Mouse (Mus musculus) small intestine, adult 2 months (tissue): ENCODE data around the gene Col12a1. TPM values are rescaled to one million over a fixed set of nuclear protein-coding genes. Genes with fewer than 3 reads are reported as not detected.

Source experiments
- H3K27ac ChIP-seq: fragments of 200-500 bp; 2 replicates; pipeline ENCODE4 v1.5.1; 2012; ENCODE audit warnings: low read depth, low read length, control low read depth, inconsistent platforms; ENCODE audit not compliant: insufficient read depth
- H3K27me3 ChIP-seq: fragments of 200-500 bp; 2 replicates; pipeline ENCODE4 v1.6.1; 2012; ENCODE audit warnings: mild to moderate bottlenecking, moderate library complexity, low read length, inconsistent platforms; ENCODE audit not compliant: control insufficient read depth, insufficient read depth
- H3K36me3 ChIP-seq: fragments of 200-500 bp; 2 replicates; pipeline ENCODE4 v1.6.1; 2012; ENCODE audit warnings: mild to moderate bottlenecking, low read length, control low read depth, inconsistent platforms; ENCODE audit not compliant: control insufficient read depth, insufficient read depth
- H3K4me1 ChIP-seq: fragments of 200-500 bp; 2 replicates; pipeline ENCODE4 v1.6.1; 2012; ENCODE audit warnings: low read length, inconsistent platforms, mixed read lengths; ENCODE audit not compliant: control insufficient read depth, insufficient read depth, insufficient read length
- H3K4me3 ChIP-seq: fragments of 200-500 bp; 2 replicates; pipeline ENCODE4 v1.5.1; 2012; ENCODE audit warnings: low read depth, mild to moderate bottlenecking, control low read depth, inconsistent platforms, low read length, moderate library complexity
- CTCF ChIP-seq: fragments of 200-500 bp; IDR thresholded peaks from 2 replicates; pipeline ENCODE4 v1.5.1; 2012; ENCODE audit warnings: low read depth, mild to moderate bottlenecking, control low read depth, inconsistent platforms, low read length, moderate library complexity, mixed read lengths; ENCODE audit not compliant: insufficient replicate concordance, insufficient read length; ENCODE audit errors: extremely low read depth
- POLR2A ChIP-seq: fragments of 200-500 bp; IDR thresholded peaks from 2 replicates; pipeline ENCODE4 v1.6.1; 2012; ENCODE audit warnings: low read depth, mild to moderate bottlenecking, control low read depth, inconsistent platforms, low read length, moderate library complexity
- WGBS: fragments of 180-500 bp; shearing (Covaris S2); methylation state at CpG from one replicate; pipeline ENCODE4 v1.1.7; 2018; 5-methylcytosine and 5-hydroxymethylcytosine counted together
- polyA plus RNA-seq: library from polyadenylated mRNA; depleted of rRNA; stranded (reverse); fragments of >200 nt; gene quantifications from 2 replicates; pipeline ENCODE4 v1.2.3, GENCODE M21; 2012

Col12a1 gene
- polyA plus RNA-seq, 1 experiment = 7.9 TPM

- H3K4me1 ChIP-seq = peaks cover 3% of the 10 kb centered on the region; the same call in 1 of the 2 replicates
- H3K27ac ChIP-seq = no peak overlapping the region
- H3K27me3 ChIP-seq = no peaks in the 10 kb centered on the region
- no peak overlapping the region for H3K4me3 ChIP-seq
- WGBS = 81% methylated on average over 4 of the region's 4 CpGs
- TF ChIP-seq POLR2A (no peak), CTCF (no peak)
- peaks cover 30% of the 10 kb centered on the region for H3K36me3 ChIP-seq
Observed at GRCm38 (mm10) chr9:79755311-79755710, 36.7 kb upstream of the Col12a1 start.

DNA sequence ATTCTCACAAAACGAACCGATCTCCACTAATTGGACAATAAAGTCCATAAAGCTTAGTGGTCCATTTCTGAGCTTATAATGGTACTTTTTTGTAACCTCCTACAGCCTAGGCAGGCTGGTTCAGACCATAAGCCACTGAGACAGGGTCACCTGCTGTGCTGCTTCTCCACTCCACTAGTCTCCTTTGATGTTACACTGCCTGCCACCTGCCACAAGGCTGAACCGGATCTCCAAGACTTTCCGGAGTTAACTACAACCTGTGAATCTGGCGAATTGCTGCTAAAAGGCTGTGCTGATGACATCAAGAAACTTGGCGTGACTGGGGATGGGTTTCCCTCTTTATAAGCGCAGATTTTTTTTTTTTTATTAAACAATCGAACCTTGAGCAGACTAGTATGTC is 33.2 kb upstream of the Col12a1 start:
- TF ChIP-seq POLR2A = no peak
- no peak for TF ChIP-seq CTCF
- H3K36me3 ChIP-seq = peaks cover 27% of the 10 kb centered on the region
- no peak overlapping the region for H3K27ac ChIP-seq
- no peaks in the 10 kb centered on the region for H3K4me1 ChIP-seq
- WGBS = 84% methylated on average over 8 of the region's 8 CpGs
- no peaks in the 10 kb centered on the region for H3K27me3 ChIP-seq
- no peak overlapping the region for H3K4me3 ChIP-seq

DNA sequence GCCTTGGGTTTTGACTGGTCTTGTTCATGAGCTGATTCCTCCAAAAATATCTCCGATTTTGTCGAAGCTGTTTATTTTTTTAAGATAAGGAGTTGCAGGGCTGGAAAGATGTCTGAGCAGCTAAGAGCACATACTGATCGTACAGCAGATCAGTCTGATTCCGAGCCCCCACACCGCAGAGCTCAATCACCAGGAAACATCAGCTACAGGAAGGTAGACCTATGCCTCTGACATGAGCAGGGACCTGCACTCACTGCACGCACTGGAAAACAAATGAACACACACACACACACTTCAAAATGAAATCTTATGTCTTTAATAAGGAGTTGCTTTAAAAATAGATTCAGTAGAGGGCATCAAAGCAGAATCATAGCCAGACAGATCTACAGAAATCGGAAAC is 32.1 kb upstream of the Col12a1 start:
- Histone ChIP-seq H3K4me1 (no peaks in the 10 kb centered on the region), H3K36me3 (peaks cover 24% of the 10 kb centered on the region), H3K27ac (no peak overlapping the region), H3K27me3 (no peaks in the 10 kb centered on the region), H3K4me3 (no peak overlapping the region)
- 69% methylated on average over 7 of the region's 7 CpGs for WGBS
- no peak for TF ChIP-seq CTCF
- TF ChIP-seq POLR2A = no peak

DNA sequence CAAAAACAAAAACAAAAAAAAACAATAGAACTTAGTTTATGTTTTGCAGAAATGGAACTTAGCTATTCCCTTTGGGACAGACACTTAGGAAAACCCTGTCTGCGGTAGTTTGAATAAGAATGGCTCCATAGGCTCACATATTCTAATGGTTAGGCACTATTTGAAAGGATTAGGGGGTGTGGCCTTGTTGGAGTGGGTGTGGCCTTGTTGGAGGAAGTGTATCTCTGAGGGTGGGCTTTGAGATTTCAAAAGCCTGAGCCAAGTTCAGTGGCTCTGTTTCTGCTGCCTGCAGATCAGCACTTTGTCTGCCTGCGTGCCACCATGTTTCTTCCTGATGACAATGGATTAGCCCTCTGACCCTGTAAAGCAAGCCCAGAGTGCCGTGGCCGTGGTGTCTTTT is 26.4 kb upstream of the Col12a1 start:
- no peaks in the 10 kb centered on the region for H3K27me3 ChIP-seq
- 0 out of 2 replicates have a peak, but pooled peaks cover 1% of the 10 kb centered on the region for H3K36me3 ChIP-seq
- TF ChIP-seq CTCF (no peak), POLR2A (no peak)
- no peak overlapping the region for H3K4me3 ChIP-seq
- H3K4me1 ChIP-seq = no peaks in the 10 kb centered on the region
- 78% methylated on average over 4 of the region's 4 CpGs for WGBS
- no peak overlapping the region for H3K27ac ChIP-seq

DNA sequence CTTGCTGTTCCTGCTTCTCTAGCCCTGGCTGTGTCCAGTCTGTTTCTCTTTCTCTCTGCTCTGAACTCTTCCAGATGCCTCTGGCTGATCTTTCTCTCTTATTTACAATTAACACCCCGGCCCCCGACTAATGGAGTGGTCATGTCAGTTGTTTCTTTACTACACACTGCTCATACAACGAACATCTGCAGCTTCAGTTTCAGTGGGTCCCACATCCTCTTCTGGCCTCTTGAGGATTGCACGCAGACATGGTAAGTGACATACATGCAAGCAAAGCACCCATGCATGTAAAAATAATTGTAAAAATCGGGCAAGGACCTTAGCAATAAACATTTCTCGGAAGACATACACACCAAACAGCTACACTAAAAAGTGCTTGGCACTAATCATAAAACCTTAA is 17.0 kb upstream of the Col12a1 start:
- Histone ChIP-seq H3K4me1 (no peaks in the 10 kb centered on the region), H3K4me3 (no peak overlapping the region), H3K36me3 (no peaks in the 10 kb centered on the region), H3K27ac (no peak overlapping the region), H3K27me3 (no peaks in the 10 kb centered on the region)
- TF ChIP-seq POLR2A (no peak), CTCF (no peak)
- WGBS = 76% methylated on average over 6 of the region's 6 CpGs

- Histone ChIP-seq H3K4me1 (no peaks in the 10 kb centered on the region), H3K27ac (no peak overlapping the region), H3K27me3 (no peaks in the 10 kb centered on the region), H3K36me3 (no peaks in the 10 kb centered on the region), H3K4me3 (no peak overlapping the region)
- no peak for TF ChIP-seq POLR2A
- TF ChIP-seq CTCF = no peak
- 49% methylated on average over 5 of the region's 5 CpGs for WGBS
Observed at GRCm38 (mm10) chr9:79730301-79730700, 11.7 kb upstream of the Col12a1 start.

- Histone ChIP-seq H3K27me3 (peaks cover 21% of the 10 kb centered on the region), H3K4me1 (peaks cover 2% of the 10 kb centered on the region; the same call in 1 of the 2 replicates), H3K4me3 (no peak overlapping the region), H3K27ac (no peak overlapping the region), H3K36me3 (no peaks in the 10 kb centered on the region)
- TF ChIP-seq CTCF = no peak
- no peak for TF ChIP-seq POLR2A
- WGBS = 29% methylated on average over 5 of the region's 5 CpGs
Observed at GRCm38 (mm10) chr9:79723090-79723489, 4.5 kb upstream of the Col12a1 start.
